ENCODE assay signal across 8 mouse cellular contexts in the genomic region with DNA sequence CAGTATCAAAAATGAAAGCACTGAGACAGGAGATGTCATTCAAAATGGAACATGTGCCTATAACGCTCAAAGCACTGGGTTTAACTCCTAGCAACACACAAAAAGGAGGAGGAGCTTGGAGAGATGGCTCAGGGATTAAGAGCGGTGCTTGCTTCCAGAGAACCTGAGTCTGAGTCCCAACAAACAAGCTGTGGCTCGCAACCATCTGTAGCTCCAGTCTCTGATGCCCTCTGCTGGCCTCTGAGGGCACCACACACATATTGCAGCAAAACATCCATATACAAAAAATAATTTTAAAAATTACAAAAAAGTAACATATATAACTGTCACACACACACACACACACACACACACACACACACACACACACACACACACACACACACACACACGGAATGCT. TPM values are rescaled to one million over a fixed set of nuclear protein-coding genes. Genes with fewer than 3 reads are reported as not detected.
DNase-seq lines count a peak whose midpoint lies in the region; ATAC-seq and TF ChIP-seq lines count a peak whose summit lies in the region.

No protein-coding gene starts in this region.

- no peak for ATAC-seq in midbrain, embryonic 16.5 days

- H3K27me3 ChIP-seq in midbrain, embryonic 16.5 days (ENCODE audit: control insufficient read depth, insufficient read depth, low read depth, low read length) = no peaks in the 10 kb centered on the region

- H3K36me3 ChIP-seq in midbrain, embryonic 16.5 days (ENCODE audit: control insufficient read depth, insufficient read depth, low read length) = no peaks in the 10 kb centered on the region

- 68% methylated on average over 4 of the region's 4 CpGs for WGBS in midbrain, embryonic 16.5 days

- TF ChIP-seq CTCF in gastrocnemius, adult 2 months (IDR thresholded peaks at IDR 0.05) = peak; percentile 50

- DNase-seq in gastrocnemius, adult 2 months = no peak
- DNase-seq in gastrocnemius, adult 18-20 months (ENCODE audit: low spot score) = no peak
- DNase-seq in ovary, postnatal 14 days (ENCODE audit: low spot score) = peak; percentile 25
- DNase-seq in ovary, adult 18-20 months (ENCODE audit: low spot score) = no peak
- DNase-seq in adipocyte (ENCODE audit: low spot score) = peak; percentile 24
- DNase-seq in layer of hippocampus, postnatal 10 days (ENCODE audit: low spot score in 2 of 2) = peak; percentile 52 to 57
- DNase-seq in spleen, postnatal 10 days (ENCODE audit: low spot score in 2 of 2) = peak; percentile 24 to 70

- no peaks in the 10 kb centered on the region for H3K4me1 ChIP-seq in midbrain, embryonic 16.5 days (ENCODE audit: control insufficient read depth, insufficient read depth, low read length)

- no peak overlapping the region for H3K4me2 ChIP-seq in midbrain, embryonic 16.5 days (ENCODE audit: low read length)

- H3K4me3 ChIP-seq in gastrocnemius, adult 2 months = no peak overlapping the region
- H3K4me3 ChIP-seq in midbrain, embryonic 16.5 days (ENCODE audit: low read depth, low read length) = no peak overlapping the region

- intact Hi-C loops in gastrocnemius, adult 2 months (cut with DNase I) = no loop called here

- H3K27ac ChIP-seq in gastrocnemius, adult 2 months = no peak overlapping the region
- H3K27ac ChIP-seq in midbrain, embryonic 16.5 days (ENCODE audit: low read length) = no peak overlapping the region

- H3K9ac ChIP-seq in midbrain, embryonic 16.5 days (ENCODE audit: low read depth, low read length) = no peak overlapping the region

- H3K9me3 ChIP-seq in midbrain, embryonic 16.5 days (replicated peaks; ENCODE audit: control insufficient read depth, low read length, poor library complexity, severe bottlenecking) = no peaks in the 10 kb centered on the region

RNA-seq across cellular contexts. Expression of gene Fanca, which starts 28.2 kb away (rescaled TPM):
- not detected for total RNA-seq in gastrocnemius, adult 2 months (2021)
- total RNA-seq in gastrocnemius, adult 18-20 months (2021) = not detected
- total RNA-seq in layer of hippocampus, postnatal 10 days (2021) = 1 to 10 TPM; 2.5 to 4.7 TPM
- 5.0 and 5.4 TPM in 2 replicates for polyA plus RNA-seq in midbrain, embryonic 16.5 days (2015; fragmentation: Nextera tagmentation; extraction: Ambion mirVana)

RNA-seq across cellular contexts. Expression of gene Vps9d1, which starts 36.0 kb away (rescaled TPM):
- 10 to 100 TPM; 17.7 to 18.3 TPM for total RNA-seq in gastrocnemius, adult 2 months (2021)
- 10 to 100 TPM; 17.2 to 18.8 TPM for total RNA-seq in gastrocnemius, adult 18-20 months (2021)
- total RNA-seq in layer of hippocampus, postnatal 10 days (2021) = 10 to 100 TPM; 58.4 to 63.4 TPM
- 63.8 and 69.0 TPM in 2 replicates for polyA plus RNA-seq in midbrain, embryonic 16.5 days (2015; fragmentation: Nextera tagmentation; extraction: Ambion mirVana)

RNA-seq across cellular contexts. Expression of gene Zfp276, which starts 36.2 kb away (rescaled TPM):
- 1 to 10 TPM; 5.2 to 8.1 TPM for total RNA-seq in gastrocnemius, adult 2 months (2021)
- total RNA-seq in gastrocnemius, adult 18-20 months (2021) = 1 to 10 TPM; 5.1 to 5.2 TPM
- total RNA-seq in layer of hippocampus, postnatal 10 days (2021) = 10 to 100 TPM; 23.5 to 26.1 TPM
- 24.3 and 24.4 TPM in 2 replicates for polyA plus RNA-seq in midbrain, embryonic 16.5 days (2015; fragmentation: Nextera tagmentation; extraction: Ambion mirVana)

RNA-seq across cellular contexts. Expression of gene Spire2, which starts 42.3 kb away (rescaled TPM):
- not detected for total RNA-seq in gastrocnemius, adult 2 months (2021)
- under 1 TPM in 1 of 2 experiments, not detected in 1; 0.09 TPM for total RNA-seq in gastrocnemius, adult 18-20 months (2021)
- 10 to 100 TPM; 17.6 to 18.4 TPM for total RNA-seq in layer of hippocampus, postnatal 10 days (2021)
- 39.1 and 42.3 TPM in 2 replicates for polyA plus RNA-seq in midbrain, embryonic 16.5 days (2015; fragmentation: Nextera tagmentation; extraction: Ambion mirVana)

RNA-seq across cellular contexts. Expression of gene Spata2l, which starts 54.1 kb away (rescaled TPM):
- 1 to 10 TPM; 1.5 to 2.3 TPM for total RNA-seq in gastrocnemius, adult 2 months (2021)
- total RNA-seq in gastrocnemius, adult 18-20 months (2021) = 1 to 10 TPM; 1.1 to 1.7 TPM
- total RNA-seq in layer of hippocampus, postnatal 10 days (2021) = 10 to 100 TPM; 83.0 to 91.1 TPM
- polyA plus RNA-seq in midbrain, embryonic 16.5 days (2015; fragmentation: Nextera tagmentation; extraction: Ambion mirVana) = 8.2 and 12.1 TPM in 2 replicates

Comparison
In these comparisons a context has a peak if more than half of its experiments do, and no peak if none do; other contexts are left out.
1. DNase-seq: peak in ovary, postnatal 14 days (single experiment), adipocyte (single experiment), layer of hippocampus, postnatal 10 days (2 of 2) and spleen, postnatal 10 days (2 of 2); none in gastrocnemius, adult 2 months (single experiment), gastrocnemius, adult 18-20 months (single experiment) and ovary, adult 18-20 months (single experiment).